Mouse (Mus musculus): ENCODE data around the gene Sap30bp. TPM values are rescaled to one million over a fixed set of nuclear protein-coding genes. Genes with fewer than 3 reads are reported as not detected.
A peak's percentile ranks its signal among the peaks of the same experiment; 100 is the strongest.

Gene Sap30bp
- total and polyA plus RNA-seq, 3 experiments: 72.2 to 275 (median 167) TPM

GRCm38 (mm10) chr11:115904956-115905790, 27.9 kb upstream of the Sap30bp start:
- Histone ChIP-seq H3K36me3 (replicated peaks in 1 of 2; ENCODE audit: control insufficient read depth in 1 of 2, insufficient read depth in 1 of 2, low read length in 1 of 2) (peaks cover 10 to 72% of the 10 kb centered on the region in 2 experiments), H3K9ac (ENCODE audit: insufficient read depth, low read depth) (no peak overlapping the region), H3K4me2 (ENCODE audit: insufficient read depth, low read depth, poor library complexity, severe bottlenecking) (peak overlapping the region; percentile 14), H3K4me1 (ENCODE audit: control insufficient read depth in 1 of 2, insufficient read depth in 2 of 2) (peaks cover 25 to 70% of the 10 kb centered on the region in 2 experiments), H3K79me2 (replicated peaks; ENCODE audit: control insufficient read depth, extremely low read depth, insufficient read depth, poor library complexity, severe bottlenecking) (no peaks in the 10 kb centered on the region), H3K9me3 (replicated peaks; ENCODE audit: low read length) (no peaks in the 10 kb centered on the region), H3K4me3 (replicated peaks in 1 of 3; ENCODE audit: low read depth in 2 of 3, low read length in 2 of 3, poor library complexity in 1 of 3) (peak overlapping the region in 2 of 3 experiments; percentile 16 to 22), H3K27me3 (replicated peaks) (no peaks in the 10 kb centered on the region), H3K27ac (ENCODE audit: insufficient read depth, low read depth) (peak overlapping the region; percentile 47)
- in situ Hi-C loops (cut with MboI; ENCODE audit: low pct_ligation_motif_present, low pct_unique_long_range_greater_than_20kb, low sequenced_read_pairs) (no loop called here), dilution Hi-C loops (cut with MboI; ENCODE audit: extremely low pct_ligation_motif_present, extremely low pct_unique_long_range_greater_than_20kb, low sequenced_read_pairs) (no loop called here)
- TF ChIP-seq NRF1 (IDR thresholded peaks at IDR 0.05; ENCODE audit: low read depth, low read length) (no peak), MAZ (IDR thresholded peaks at IDR 0.05; ENCODE audit: low read depth, low read length) (peak; percentile 81; the same call in 1 of the 2 replicates), ZNF384 (IDR thresholded peaks at IDR 0.05; ENCODE audit: low read depth, low read length) (no peak), TCF12 (IDR thresholded peaks at IDR 0.05; ENCODE audit: low read depth, low read length) (peak; percentile 51), IRF4 (IDR thresholded peaks at IDR 0.05; ENCODE audit: low read depth, low read length) (peak; percentile 86), POLR2AphosphoS2 (IDR thresholded peaks at IDR 0.05; ENCODE audit: low read depth, low read length) (no peak), HCFC1 (IDR thresholded peaks at IDR 0.05; ENCODE audit: low read depth, low read length) (no peak), NELFE (IDR thresholded peaks at IDR 0.05; ENCODE audit: low read depth, low read length) (no peak), BHLHE40 (IDR thresholded peaks at IDR 0.05; ENCODE audit: low read depth, low read length) (peak; percentile 73), SMC3 (IDR thresholded peaks at IDR 0.05; ENCODE audit: low read depth, low read length) (peak; percentile 62), EP300 (IDR thresholded peaks at IDR 0.05; ENCODE audit: low read length) (peak; percentile 71), MYC (IDR thresholded peaks at IDR 0.05; ENCODE audit: low read depth, low read length) (peak; percentile 76), JUN (IDR thresholded peaks at IDR 0.05; ENCODE audit: insufficient read depth, low read depth, low read length) (0 out of 2 replicates have a peak, but pooled peaks have one; percentile 13), CTCF (conservative IDR thresholded peaks at IDR 0.05 in 1 of 2, IDR thresholded peaks at IDR 0.05 in 1 of 2; ENCODE audit: low read depth in 2 of 2, low read length in 2 of 2) (peak in 1 of 2 experiments; percentile 80; a peak in 2 of 4 replicates), MXI1 (IDR thresholded peaks at IDR 0.05; ENCODE audit: low read depth, low read length) (peak; percentile 43; the same call in 1 of the 2 replicates), TBP (conservative IDR thresholded peaks at IDR 0.05; ENCODE audit: low read depth, low read length) (0 out of 2 replicates have a peak, but pooled peaks have one; percentile 24), MAX (IDR thresholded peaks at IDR 0.05; ENCODE audit: low read length) (peak; percentile 69; the same call in 1 of the 2 replicates), KAT2A (IDR thresholded peaks at IDR 0.05; ENCODE audit: insufficient replicate concordance, low read length) (no peak), USF1 (IDR thresholded peaks at IDR 0.05; ENCODE audit: low read depth, low read length) (peak; percentile 23; the same call in 1 of the 2 replicates), MEF2A (IDR thresholded peaks at IDR 0.05; ENCODE audit: borderline replicate concordance, low read depth, low read length) (peak; percentile 72; the same call in 1 of the 2 replicates), RAD21 (IDR thresholded peaks at IDR 0.05; ENCODE audit: low read depth, low read length) (peak; percentile 64), SIN3A (IDR thresholded peaks at IDR 0.05; ENCODE audit: low read length) (peak; percentile 58; the same call in 1 of the 2 replicates)
- peak; percentile 87 for DNase-seq (ENCODE audit: extremely low read depth)
